ENCODE assay signal across 23 mouse cellular contexts in genomic region chr2:3099971-3100370, GRCm38 (mm10).
"Had no signal": no experiment of that assay in that cellular context is flagged by ENCODE, and none has a peak within 500 bp of the region (broad histone marks: within the 10 kb centered on the region; RNA-seq: fewer than 3 reads in every experiment).

No protein-coding gene starts in this region.

- DNase-seq: gastrocnemius, postnatal 14 days; gastrocnemius, postnatal 36 days; heart, adult 18-20 months; heart, postnatal 14 days; heart, postnatal 36 days; kidney, adult 11 months; kidney, adult 2 months; kidney, adult 9 months; kidney, postnatal 14 days; kidney, postnatal 36 days; layer of hippocampus, adult 9-11 months; layer of hippocampus, postnatal 36 days had no signal

- H3K27ac ChIP-seq: heart, embryonic 13.5 days; heart, embryonic 15.5 days; hindbrain, embryonic 13.5 days; hindbrain, embryonic 15.5 days; hindbrain, postnatal 0 days; kidney, embryonic 15.5 days; kidney, postnatal 0 days; limb, embryonic 10.5 days; limb, embryonic 12.5 days; liver, embryonic 12.5 days; liver, embryonic 14.5 days had no signal

- H3K4me3 ChIP-seq: heart, embryonic 13.5 days; heart, embryonic 15.5 days; hindbrain, embryonic 13.5 days; hindbrain, embryonic 15.5 days; kidney, embryonic 15.5 days; limb, embryonic 10.5 days; limb, embryonic 12.5 days; liver, embryonic 12.5 days had no signal

- H3K27me3 ChIP-seq: heart, embryonic 13.5 days; heart, embryonic 15.5 days; hindbrain, embryonic 13.5 days; hindbrain, embryonic 15.5 days; kidney, embryonic 15.5 days; limb, embryonic 12.5 days; liver, embryonic 12.5 days had no signal

- H3K36me3 ChIP-seq: heart, embryonic 13.5 days; heart, embryonic 15.5 days; hindbrain, embryonic 13.5 days; hindbrain, embryonic 15.5 days; kidney, embryonic 15.5 days; limb, embryonic 10.5 days; limb, embryonic 12.5 days; liver, embryonic 12.5 days had no signal

- H3K9me3 ChIP-seq: heart, embryonic 13.5 days; heart, embryonic 15.5 days; hindbrain, embryonic 13.5 days; hindbrain, embryonic 15.5 days; kidney, embryonic 15.5 days; limb, embryonic 10.5 days; liver, embryonic 12.5 days had no signal

- H3K4me1 ChIP-seq: heart, embryonic 13.5 days; heart, embryonic 15.5 days; hindbrain, embryonic 13.5 days; hindbrain, embryonic 15.5 days; kidney, embryonic 15.5 days; limb, embryonic 10.5 days; limb, embryonic 12.5 days had no signal
